Mouse (Mus musculus): ENCODE measurements around the gene Tcf23. TPM values are rescaled to one million over a fixed set of nuclear protein-coding genes. Genes with fewer than 3 reads are reported as not detected.
A peak's percentile ranks its signal among the peaks of the same experiment; 100 is the strongest.
"Not testable (repeated sequence)": the region's sequence is repeated elsewhere in the genome, so short reads cannot be mapped to it uniquely, and the experiment has no call there.

The Tcf23 gene
- polyA plus RNA-seq, 1 experiment from 2014 or later = not detected

DNA sequence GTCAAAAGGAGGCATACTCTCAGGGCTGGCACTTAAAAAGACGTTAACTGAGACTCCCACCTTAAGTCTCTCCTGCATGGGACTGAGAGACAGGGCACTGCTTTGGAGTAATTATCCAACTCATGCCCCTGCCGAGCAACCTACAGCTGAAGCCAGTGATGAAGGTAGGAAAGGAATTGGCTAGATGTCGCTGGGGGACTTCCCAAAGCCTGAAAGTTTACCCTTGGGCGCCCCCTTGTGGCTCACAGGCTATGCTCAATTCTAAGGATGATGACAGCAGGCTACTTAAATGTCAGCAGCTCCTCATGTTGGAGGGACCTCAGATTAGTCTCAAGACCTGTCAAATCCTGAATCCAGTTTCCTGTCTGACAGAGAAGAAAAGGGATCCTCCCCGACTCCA is 35.7 kb downstream of the Tcf23 start:
- Histone ChIP-seq H3K4me3 (no peak overlapping the region), H3K27me3 (no peaks in the 10 kb centered on the region), H3K36me3 (no peaks in the 10 kb centered on the region), H3K9me3 (no peaks in the 10 kb centered on the region), H3K4me1 (peaks cover 6% of the 10 kb centered on the region), H3K4me2 (replicated peaks) (no peak overlapping the region), H3K9ac (no peak overlapping the region), H3K27ac (no peak overlapping the region)
- 4% methylated on average over 5 of the region's 5 CpGs for WGBS
- no peak for ATAC-seq (ENCODE audit: low FRiP score, low read depth)

- no peak overlapping the region for H3K27ac ChIP-seq
- H3K4me1 ChIP-seq = no peaks in the 10 kb centered on the region
- H3K36me3 ChIP-seq = no peaks in the 10 kb centered on the region
- WGBS = 68% methylated on average over 3 of the region's 3 CpGs
- no peak overlapping the region for H3K4me3 ChIP-seq
- no peak for ATAC-seq (ENCODE audit: low FRiP score, low read depth)
- no peaks in the 10 kb centered on the region for H3K9me3 ChIP-seq
- H3K27me3 ChIP-seq = no peaks in the 10 kb centered on the region
- H3K9ac ChIP-seq = no peak overlapping the region
- H3K4me2 ChIP-seq (replicated peaks) = no peak overlapping the region
Measured at GRCm38 (mm10) chr5:31012737-31013136, 44.3 kb downstream of the Tcf23 start.

DNA sequence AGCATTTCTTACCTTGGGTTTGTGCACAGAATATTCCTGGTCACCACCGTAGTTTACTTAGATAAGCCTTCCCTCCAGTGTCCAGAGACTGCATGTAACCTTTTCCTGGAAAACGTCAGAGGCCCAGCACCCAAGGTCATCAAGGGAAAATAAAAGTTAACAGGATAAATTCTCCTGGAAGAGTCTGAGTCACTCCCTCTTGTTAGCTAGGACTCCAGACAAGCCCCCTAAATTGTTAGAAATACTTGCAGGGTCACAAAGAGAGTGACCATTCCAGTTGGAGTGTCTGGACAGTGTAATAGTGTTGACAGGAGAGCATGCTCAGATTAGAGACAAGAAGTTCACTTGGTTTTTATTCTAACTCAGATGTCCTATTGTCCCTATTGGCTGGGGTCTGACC is 47.5 kb downstream of the Tcf23 start:
- no peaks in the 10 kb centered on the region for H3K4me1 ChIP-seq
- 60% methylated on average over 2 of the region's 2 CpGs for WGBS

DNA sequence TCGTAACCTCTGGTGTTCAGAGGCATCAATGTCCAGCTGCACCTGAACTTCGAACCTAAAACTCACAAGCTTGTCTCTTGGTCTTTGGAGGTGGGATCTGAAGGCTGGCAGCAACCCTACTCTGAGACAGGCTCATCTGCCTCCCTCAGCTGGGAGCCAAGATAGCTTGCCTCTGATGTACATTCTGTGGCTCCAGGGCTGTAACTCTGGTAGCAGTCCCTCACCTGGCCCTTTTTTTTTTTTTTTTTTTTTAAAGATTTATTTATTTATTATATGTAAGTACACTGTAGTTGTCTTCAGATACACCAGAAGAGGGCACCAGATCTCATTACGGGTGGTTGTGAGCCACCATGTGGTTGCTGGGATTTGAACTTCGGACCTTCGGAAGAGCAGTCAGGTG is 53.3 kb downstream of the Tcf23 start:
- not testable (repeated sequence) for H3K4me3 ChIP-seq; H3K27ac ChIP-seq; H3K9ac ChIP-seq; ATAC-seq (ENCODE audit: low FRiP score, low read depth); H3K9me3 ChIP-seq; H3K4me2 ChIP-seq (replicated peaks); H3K4me1 ChIP-seq; H3K27me3 ChIP-seq; H3K36me3 ChIP-seq
- 83% methylated on average over 5 of the region's 5 CpGs for WGBS

More for the DNA sequence above, 47.5 kb downstream of the Tcf23 start:
- no peak overlapping the region for H3K4me2 ChIP-seq (replicated peaks)
- ATAC-seq (ENCODE audit: low FRiP score, low read depth) = no peak
- no peak overlapping the region for H3K27ac ChIP-seq
- H3K4me3 ChIP-seq = no peak overlapping the region
- H3K36me3 ChIP-seq = no peaks in the 10 kb centered on the region
- H3K9ac ChIP-seq = no peak overlapping the region
- no peaks in the 10 kb centered on the region for H3K9me3 ChIP-seq
- no peaks in the 10 kb centered on the region for H3K27me3 ChIP-seq

- H3K9me3 ChIP-seq = no peaks in the 10 kb centered on the region
- H3K27ac ChIP-seq = no peak overlapping the region
- 49% methylated on average over 1 of the region's 1 CpGs for WGBS
Measured at GRCm38 (mm10) chr5:31022690-31023089, 54.2 kb downstream of the Tcf23 start.

DNA sequence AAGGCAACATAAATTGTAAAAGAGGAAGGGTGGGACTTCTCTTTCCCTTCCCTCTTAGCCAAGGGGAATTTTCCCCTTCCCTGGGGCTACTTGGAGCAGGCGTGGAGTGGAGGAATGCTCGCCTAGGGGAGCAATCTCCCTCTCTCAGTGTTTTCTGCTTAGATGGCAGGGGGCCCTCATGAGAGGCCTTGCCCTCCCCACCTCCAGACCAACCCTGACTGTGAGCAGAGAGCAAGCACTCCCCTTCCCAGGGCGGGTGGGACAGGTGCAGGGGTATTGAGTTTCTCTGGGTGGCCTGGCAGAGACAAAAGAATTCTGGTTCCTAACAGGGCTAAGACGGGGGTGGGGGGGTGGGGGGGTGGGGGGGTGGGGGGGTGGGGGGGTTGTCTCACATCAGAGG is 54.8 kb downstream of the Tcf23 start:
- Histone ChIP-seq H3K36me3 (no peaks in the 10 kb centered on the region), H3K9me3 (no peaks in the 10 kb centered on the region), H3K27ac (no peak overlapping the region), H3K27me3 (no peaks in the 10 kb centered on the region), H3K4me2 (replicated peaks) (no peak overlapping the region), H3K9ac (no peak overlapping the region), H3K4me1 (no peaks in the 10 kb centered on the region), H3K4me3 (no peak overlapping the region)
- peak; percentile 81 for ATAC-seq (ENCODE audit: low FRiP score, low read depth)
- 15% methylated on average over 4 of the region's 4 CpGs for WGBS

More at GRCm38 (mm10) chr5:31022690-31023089, 54.2 kb downstream of the Tcf23 start:
- Histone ChIP-seq H3K9ac (no peak overlapping the region), H3K27me3 (no peaks in the 10 kb centered on the region), H3K36me3 (no peaks in the 10 kb centered on the region), H3K4me2 (replicated peaks) (no peak overlapping the region), H3K4me3 (no peak overlapping the region), H3K4me1 (no peaks in the 10 kb centered on the region)
- ATAC-seq (ENCODE audit: low FRiP score, low read depth) = no peak

DNA sequence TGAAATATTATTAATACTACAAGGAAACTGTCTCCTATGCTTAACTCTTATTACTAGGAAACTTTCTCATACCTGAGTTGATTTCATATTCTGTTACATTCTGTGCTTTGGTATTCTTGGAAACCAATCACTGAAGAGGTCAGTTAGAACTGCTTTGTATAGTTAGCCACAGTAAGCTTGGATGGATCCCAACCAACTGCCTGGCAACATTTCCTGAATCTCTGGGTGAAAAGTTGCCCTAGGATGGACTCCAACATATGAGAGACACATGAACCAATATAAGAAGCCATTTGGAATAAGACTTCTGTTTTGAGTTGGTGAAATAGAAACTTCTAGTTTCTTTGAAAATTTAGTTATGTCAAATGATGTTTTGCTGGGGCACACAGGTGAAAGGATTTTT is 56.2 kb downstream of the Tcf23 start:
- Histone ChIP-seq H3K9me3 (no peaks in the 10 kb centered on the region), H3K4me3 (no peak overlapping the region), H3K4me1 (no peaks in the 10 kb centered on the region), H3K36me3 (no peaks in the 10 kb centered on the region), H3K27ac (no peak overlapping the region), H3K4me2 (replicated peaks) (no peak overlapping the region), H3K9ac (no peak overlapping the region), H3K27me3 (no peaks in the 10 kb centered on the region)
- no peak for ATAC-seq (ENCODE audit: low FRiP score, low read depth)

Other genes starting within 250 kb of the Tcf23 start
- gene Mapre3, start 154.0 kb upstream of the Tcf23 start, polyA plus RNA-seq (2015; fragmentation: Nextera tagmentation; extraction: Ambion mirVana) = 30.7 and 33.0 TPM in 2 replicates
- gene Tmem214, start 100.7 kb upstream of the Tcf23 start, polyA plus RNA-seq (2015; fragmentation: Nextera tagmentation; extraction: Ambion mirVana) = 93.3 and 95.2 TPM in 2 replicates
- gene Agbl5, start 80.0 kb upstream of the Tcf23 start, polyA plus RNA-seq (2015; fragmentation: Nextera tagmentation; extraction: Ambion mirVana) = 32.5 and 34.0 TPM in 2 replicates
- gene Ost4, start 60.9 kb upstream of the Tcf23 start, polyA plus RNA-seq (2015; fragmentation: Nextera tagmentation; extraction: Ambion mirVana) = 408 and 424 TPM in 2 replicates
- gene Emilin1, start 55.3 kb upstream of the Tcf23 start, polyA plus RNA-seq (2015; fragmentation: Nextera tagmentation; extraction: Ambion mirVana) = 279 and 281 TPM in 2 replicates
- 20.0 and 22.6 TPM in 2 replicates for gene Khk, start 47.2 kb upstream of the Tcf23 start, polyA plus RNA-seq (2015; fragmentation: Nextera tagmentation; extraction: Ambion mirVana)
- 7.6 and 8.7 TPM in 2 replicates for gene Cgref1, start 23.1 kb upstream of the Tcf23 start, polyA plus RNA-seq (2015; fragmentation: Nextera tagmentation; extraction: Ambion mirVana)
- 136 and 142 TPM in 2 replicates for gene Preb, start 8.3 kb upstream of the Tcf23 start, polyA plus RNA-seq (2015; fragmentation: Nextera tagmentation; extraction: Ambion mirVana)
- gene Atraid, start 79.7 kb downstream of the Tcf23 start, polyA plus RNA-seq (2015; fragmentation: Nextera tagmentation; extraction: Ambion mirVana) = 147 and 156 TPM in 2 replicates
- gene Slc5a6, start 80.3 kb downstream of the Tcf23 start, polyA plus RNA-seq (2015; fragmentation: Nextera tagmentation; extraction: Ambion mirVana) = 13.4 and 14.1 TPM in 2 replicates
- gene Cad, start 86.1 kb downstream of the Tcf23 start, polyA plus RNA-seq (2015; fragmentation: Nextera tagmentation; extraction: Ambion mirVana) = 30.0 and 33.7 TPM in 2 replicates
- gene Dnajc5g, start 137.6 kb downstream of the Tcf23 start, polyA plus RNA-seq (2015; fragmentation: Nextera tagmentation; extraction: Ambion mirVana) = not detected in 2 replicates
- gene Slc30a3, start 139.6 kb downstream of the Tcf23 start, polyA plus RNA-seq (2015; fragmentation: Nextera tagmentation; extraction: Ambion mirVana) = 0.38 and 0.57 TPM in 2 replicates
- 7.2 and 8.1 TPM in 2 replicates for gene Trim54, start 148.1 kb downstream of the Tcf23 start, polyA plus RNA-seq (2015; fragmentation: Nextera tagmentation; extraction: Ambion mirVana)
- gene Ucn, start 170.2 kb downstream of the Tcf23 start, polyA plus RNA-seq (2015; fragmentation: Nextera tagmentation; extraction: Ambion mirVana) = not detected in 2 replicates
- 68.7 and 69.4 TPM in 2 replicates for gene Mpv17, start 185.6 kb downstream of the Tcf23 start, polyA plus RNA-seq (2015; fragmentation: Nextera tagmentation; extraction: Ambion mirVana)
- gene Gm29609, start 211.2 kb downstream of the Tcf23 start, polyA plus RNA-seq (2015; fragmentation: Nextera tagmentation; extraction: Ambion mirVana) = 0.99 and 1.8 TPM in 2 replicates
- 84.8 and 92.4 TPM in 2 replicates for gene Gtf3c2, start 211.5 kb downstream of the Tcf23 start, polyA plus RNA-seq (2015; fragmentation: Nextera tagmentation; extraction: Ambion mirVana)
- 161 and 165 TPM in 2 replicates for gene Snx17, start 224.6 kb downstream of the Tcf23 start, polyA plus RNA-seq (2015; fragmentation: Nextera tagmentation; extraction: Ambion mirVana)
- gene Eif2b4, start 224.8 kb downstream of the Tcf23 start, polyA plus RNA-seq (2015; fragmentation: Nextera tagmentation; extraction: Ambion mirVana) = 72.6 and 76.3 TPM in 2 replicates
- gene Zfp513, start 233.6 kb downstream of the Tcf23 start, polyA plus RNA-seq (2015; fragmentation: Nextera tagmentation; extraction: Ambion mirVana) = 10.9 and 11.0 TPM in 2 replicates